Mouse (Mus musculus) embryonic fibroblast, embryonic 13.5 days (primary cell): Measurements from ENCODE around the gene Zfp784. TPM values are rescaled to one million over a fixed set of nuclear protein-coding genes. Genes with fewer than 3 reads are reported as not detected.

Source experiments
- H3K27ac ChIP-seq: 2 replicates; pipeline ENCODE4 v1.5.1; 2012; ENCODE audit warnings: low read length, control low read depth, inconsistent platforms; ENCODE audit not compliant: insufficient read depth
- H3K4me1 ChIP-seq: 2 replicates; pipeline ENCODE4 v1.6.1; 2011; ENCODE audit warnings: low read length; ENCODE audit not compliant: control insufficient read depth, insufficient read depth
- H3K4me3 ChIP-seq: 2 replicates; pipeline ENCODE4 v1.5.1; 2011; ENCODE audit warnings: mild to moderate bottlenecking, control low read depth, low read length; ENCODE audit not compliant: insufficient read depth
- CTCF ChIP-seq: IDR thresholded peaks from 2 replicates; pipeline ENCODE4 v1.5.1; 2011; ENCODE audit warnings: mild to moderate bottlenecking, control low read depth, low read length, moderate library complexity, borderline replicate concordance; ENCODE audit not compliant: insufficient read depth
- POLR2A ChIP-seq: IDR thresholded peaks from 2 replicates; pipeline ENCODE4 v1.6.1; 2011; ENCODE audit warnings: low read depth, mild to moderate bottlenecking, control low read depth, low read length, moderate library complexity
- polyA plus RNA-seq: library from polyadenylated mRNA; stranded (reverse); fragments of >200 nt; gene quantifications from 2 replicates; pipeline ENCODE4 v1.2.4, GENCODE M21; 2011; ENCODE audit warnings: low read depth; ENCODE audit not compliant: missing spikeins, insufficient read length

Gene Zfp784
- polyA plus RNA-seq, 1 experiment = 2.2 TPM

DNA sequence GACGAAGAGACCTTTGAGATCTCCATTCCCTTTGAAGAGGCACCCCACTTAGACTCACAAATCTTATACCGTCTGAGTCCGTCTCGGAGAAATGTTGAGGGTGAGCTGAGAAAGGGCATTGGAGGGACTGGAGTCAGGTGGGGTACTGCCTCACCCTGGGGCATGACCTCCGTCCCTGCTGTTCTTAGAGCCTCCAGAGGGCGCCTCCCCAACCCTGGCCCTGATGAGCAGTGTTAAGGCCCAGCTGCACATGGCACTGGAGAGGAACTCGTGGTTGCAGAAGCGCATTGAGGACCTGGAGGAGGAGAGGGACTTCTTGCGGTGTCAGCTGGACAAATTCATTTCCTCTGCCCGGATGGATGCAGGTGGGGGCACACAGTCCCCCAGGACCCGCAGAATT is 19.6 kb upstream of the Zfp784 start:
- TF ChIP-seq POLR2A = no peak
- TF ChIP-seq CTCF = no peak
- Histone ChIP-seq H3K4me3 (no peak overlapping the region), H3K27ac (no peak overlapping the region), H3K4me1 (no peaks in the 10 kb centered on the region)

DNA sequence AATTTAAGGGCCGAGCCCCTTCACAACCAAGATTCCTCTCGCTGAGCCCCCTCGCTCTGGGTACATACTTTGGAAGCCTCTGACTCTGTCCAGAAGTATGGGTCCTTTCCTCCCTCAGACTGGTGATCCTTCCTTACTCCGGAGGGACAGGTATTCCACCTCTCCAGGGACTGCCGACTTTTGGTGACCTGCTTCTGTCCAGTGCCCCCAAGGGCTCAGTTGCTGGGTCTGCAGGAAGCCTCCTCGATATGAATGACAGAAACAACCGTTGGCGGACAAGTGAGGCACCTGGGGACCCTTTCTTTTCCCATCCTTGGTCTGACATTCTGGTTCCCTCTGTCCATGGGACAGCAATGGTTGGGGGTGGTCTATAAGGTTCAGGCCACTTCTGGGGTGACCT is 19.1 kb upstream of the Zfp784 start:
- H3K4me1 ChIP-seq = no peaks in the 10 kb centered on the region
- no peak overlapping the region for H3K4me3 ChIP-seq
- no peak overlapping the region for H3K27ac ChIP-seq
- TF ChIP-seq CTCF (no peak), POLR2A (no peak)

DNA sequence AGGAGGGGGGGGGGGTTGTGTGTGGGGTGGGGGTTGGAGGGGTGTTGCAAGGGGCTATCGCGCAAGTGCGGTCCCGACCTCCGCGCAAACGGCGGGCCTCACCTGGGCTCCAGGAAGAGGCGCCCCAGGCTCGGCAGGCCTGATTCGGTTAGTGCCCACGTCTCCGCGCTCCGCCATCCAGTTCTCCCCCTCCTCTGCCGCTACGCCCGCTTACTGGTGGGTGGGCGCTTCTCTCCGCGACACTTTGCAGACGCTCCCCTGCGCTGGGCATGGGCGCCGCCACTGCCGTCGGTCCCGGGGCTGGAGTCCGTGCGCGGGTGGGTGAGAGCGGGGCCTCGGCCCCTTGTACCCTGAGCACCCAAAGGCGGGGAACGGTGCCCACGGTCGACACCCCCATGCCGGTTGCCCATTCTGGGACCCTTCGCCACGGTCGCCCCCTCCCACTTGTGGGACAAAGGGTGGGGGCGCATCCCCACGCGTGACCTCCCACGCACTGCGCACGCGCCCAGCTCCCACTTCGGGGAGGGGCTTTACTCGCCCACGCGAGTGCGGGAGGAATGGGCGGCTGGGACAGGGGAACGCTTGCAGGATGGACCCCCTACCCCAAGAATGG is 18.5 kb upstream of the Zfp784 start:
- no peak overlapping the region for H3K27ac ChIP-seq

DNA sequence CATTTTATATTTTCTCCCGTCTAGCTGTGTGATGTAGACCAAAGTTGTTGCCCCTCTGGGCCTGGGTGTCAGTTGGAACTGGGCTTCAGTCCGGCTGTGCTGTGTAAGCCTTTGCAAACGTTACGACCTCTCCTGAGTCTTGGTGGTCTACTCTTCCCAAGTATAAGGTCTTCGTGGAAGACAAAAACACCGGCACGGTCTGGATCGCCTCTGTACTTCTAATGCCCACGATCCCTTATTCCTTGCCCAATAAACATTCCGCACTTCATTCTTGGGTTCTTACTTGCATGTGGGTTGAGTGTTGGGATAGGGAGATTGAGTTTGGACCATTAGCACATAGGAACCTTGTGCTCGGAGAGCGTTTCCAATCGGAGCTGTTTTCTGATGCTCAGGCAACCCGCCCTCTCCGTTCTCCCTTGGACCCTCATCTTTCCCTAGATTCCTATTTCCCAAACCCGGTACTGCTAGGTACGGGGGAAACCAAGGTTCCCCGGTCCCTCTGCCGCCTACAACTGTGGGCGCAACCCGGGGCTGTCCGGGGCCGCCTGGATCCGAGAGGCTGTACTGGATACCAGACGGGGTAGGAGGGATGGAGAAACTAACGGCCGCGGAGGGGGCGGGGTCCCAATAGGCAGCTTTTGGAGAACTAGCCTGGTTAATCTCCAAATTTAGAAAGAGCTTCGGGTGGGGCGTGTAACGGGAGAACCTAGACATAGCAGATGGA is 15.4 kb upstream of the Zfp784 start:
- Histone ChIP-seq H3K27ac (no peak overlapping the region), H3K4me3 (peak overlapping the region; percentile 14; the same call in 1 of the 2 replicates), H3K4me1 (no peaks in the 10 kb centered on the region)
- TF ChIP-seq POLR2A (peak; percentile 54), CTCF (no peak)

More for the DNA sequence above, 18.5 kb upstream of the Zfp784 start:
- no peaks in the 10 kb centered on the region for H3K4me1 ChIP-seq
- TF ChIP-seq CTCF (no peak), POLR2A (no peak)
- no peak overlapping the region for H3K4me3 ChIP-seq

DNA sequence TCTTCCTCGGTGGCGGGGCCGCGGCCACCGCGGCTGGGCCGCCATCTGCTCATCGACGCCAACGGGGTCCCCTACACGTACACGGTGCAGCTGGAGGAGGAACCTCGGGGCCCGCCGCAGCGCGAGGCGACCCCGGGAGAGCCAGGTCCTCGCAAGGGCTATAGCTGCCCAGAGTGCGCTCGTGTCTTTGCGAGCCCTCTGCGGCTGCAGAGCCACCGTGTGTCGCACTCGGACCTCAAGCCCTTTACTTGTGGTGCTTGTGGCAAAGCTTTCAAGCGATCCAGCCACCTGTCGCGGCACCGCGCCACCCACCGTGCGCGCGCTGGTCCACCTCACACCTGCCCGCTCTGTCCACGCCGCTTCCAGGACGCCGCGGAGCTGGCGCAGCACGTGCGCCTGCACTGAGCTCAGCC is 14.7 kb upstream of the Zfp784 start:
- H3K27ac ChIP-seq = no peak overlapping the region
- H3K4me1 ChIP-seq = no peaks in the 10 kb centered on the region
- TF ChIP-seq POLR2A (0 out of 2 replicates have a peak, but pooled peaks have one; percentile 16), CTCF (no peak)
- H3K4me3 ChIP-seq = peak overlapping the region; percentile 61

DNA sequence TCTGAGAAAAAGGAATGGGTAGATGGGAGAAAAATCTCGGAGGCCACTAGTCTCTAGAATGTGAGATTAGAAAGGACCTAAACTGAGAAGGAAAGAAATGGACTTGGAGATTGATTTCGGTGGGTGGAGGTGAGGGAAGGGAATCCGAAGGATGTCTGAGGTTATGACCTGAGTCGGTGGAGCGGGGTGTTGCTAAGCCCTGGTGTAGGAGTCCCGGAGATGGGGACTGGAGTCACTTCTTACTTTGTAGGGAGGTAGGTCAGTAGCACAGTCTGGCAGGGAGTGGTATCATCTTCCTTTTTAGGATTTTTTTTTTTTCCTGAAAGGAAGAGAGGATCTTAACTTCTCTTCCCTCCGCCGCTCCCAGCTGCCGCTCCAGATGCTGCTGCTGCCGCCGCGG is 14.2 kb upstream of the Zfp784 start:
- Histone ChIP-seq H3K27ac (peak overlapping the region; percentile 21; the same call in 1 of the 2 replicates), H3K4me1 (no peaks in the 10 kb centered on the region), H3K4me3 (peak overlapping the region; percentile 61)
- no peak for TF ChIP-seq CTCF
- peak; percentile 9; the same call in 1 of the 2 replicates for TF ChIP-seq POLR2A

DNA sequence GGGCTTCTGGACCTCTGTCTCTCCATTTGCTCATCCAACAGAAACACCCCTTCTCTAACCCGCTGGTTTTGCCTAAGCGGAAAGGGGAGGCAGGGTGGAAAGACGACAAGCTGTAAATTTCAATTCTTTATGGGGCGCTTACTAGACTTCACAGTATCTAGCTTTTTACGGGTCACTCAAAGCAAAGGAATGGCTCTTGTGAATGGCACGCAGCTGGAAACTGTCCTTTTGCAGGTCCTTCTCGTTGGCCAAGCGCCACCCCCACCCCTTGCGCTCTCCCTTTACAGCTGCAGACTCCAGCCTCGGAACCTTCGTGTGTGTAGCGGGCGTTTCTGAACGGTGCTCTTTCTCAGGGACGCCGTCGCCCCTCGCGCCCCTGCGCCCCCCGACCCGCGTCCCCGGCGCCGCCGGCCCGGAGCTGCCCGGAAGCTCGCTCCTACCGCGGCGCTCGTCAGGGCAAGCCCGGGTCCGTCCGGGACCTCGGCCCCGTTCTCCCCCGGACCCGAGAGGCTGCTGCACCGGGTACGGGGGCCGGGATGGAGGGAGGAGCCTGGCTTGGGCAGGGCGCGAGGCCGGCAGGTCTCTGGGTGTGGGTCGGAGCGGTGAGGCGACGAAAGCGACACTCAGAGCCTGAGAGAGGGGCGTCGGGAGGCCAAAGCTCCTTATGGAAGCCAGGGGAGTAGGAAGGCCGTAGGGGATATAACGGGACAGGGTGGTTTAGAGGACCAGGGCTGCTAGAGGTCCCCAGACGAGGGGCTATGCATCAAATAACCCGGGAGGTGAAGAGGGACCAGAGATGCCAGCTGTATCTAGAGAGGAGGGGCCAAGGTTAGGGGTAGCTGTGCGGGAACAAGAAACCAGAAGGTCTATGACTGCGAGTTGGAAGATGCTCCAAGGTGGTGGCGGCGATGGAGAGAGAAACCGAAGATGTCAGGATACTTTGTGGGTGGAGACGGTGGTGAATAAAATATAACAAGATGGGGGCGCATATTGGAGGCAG is 13.2 kb upstream of the Zfp784 start, which contains the start of gene Zfp580:
Gene Zfp580 (plus strand): TSS at position 346 of the 1,000 bp plus-strand sequence.
- H3K4me3 ChIP-seq = peak within 1 kb of the TSS; percentile 61
- TF ChIP-seq CTCF (no peak), POLR2A (peak; percentile 78)
- H3K27ac ChIP-seq = peak within 1 kb of the TSS; percentile 21
- H3K4me1 ChIP-seq = no peaks in the 10 kb centered on the region

DNA sequence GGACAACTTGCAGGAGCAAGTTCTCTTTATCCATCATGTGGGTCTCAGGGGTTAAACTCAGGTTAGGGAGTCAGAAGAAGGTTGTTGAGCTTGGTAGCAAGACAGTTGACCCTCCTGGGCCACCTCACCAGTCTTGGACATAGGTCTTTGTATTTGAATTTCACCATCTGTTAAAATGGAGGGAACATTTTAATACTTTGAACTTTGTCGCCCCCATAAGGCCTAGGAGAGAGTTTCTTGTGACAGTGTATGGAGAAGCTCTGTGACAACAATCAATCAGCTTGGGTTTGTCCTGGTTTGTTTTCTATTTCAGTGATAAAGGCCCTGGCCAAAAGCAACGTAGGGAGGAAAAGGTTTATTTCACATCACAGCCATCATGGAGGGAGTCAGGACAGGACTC is 9.1 kb upstream of the Zfp784 start:
- no peaks in the 10 kb centered on the region for H3K4me1 ChIP-seq
- no peak overlapping the region for H3K27ac ChIP-seq
- no peak for TF ChIP-seq POLR2A
- no peak overlapping the region for H3K4me3 ChIP-seq

DNA sequence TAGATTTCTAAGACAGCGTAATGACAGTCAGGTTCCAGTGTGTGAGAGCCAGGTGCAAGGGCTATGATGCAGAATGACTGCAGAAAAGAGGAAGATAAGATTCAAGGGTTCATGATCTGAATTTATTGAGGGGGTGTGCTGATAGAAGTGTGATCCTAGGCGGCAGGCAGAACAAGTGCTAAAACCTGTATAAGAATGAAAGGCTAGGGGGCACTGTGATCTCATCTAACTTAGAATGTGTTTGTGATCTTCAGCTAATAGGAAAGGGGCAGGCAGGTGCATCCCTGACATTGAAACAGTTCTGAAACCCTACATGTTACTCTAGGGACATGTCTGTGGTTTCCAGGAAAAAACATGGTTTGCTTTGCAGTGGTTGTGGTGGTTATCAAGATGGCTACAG is 7.9 kb upstream of the Zfp784 start:
- TF ChIP-seq POLR2A = no peak
- no peak for TF ChIP-seq CTCF
- H3K27ac ChIP-seq = no peak overlapping the region
- no peak overlapping the region for H3K4me3 ChIP-seq
- H3K4me1 ChIP-seq = no peaks in the 10 kb centered on the region

DNA sequence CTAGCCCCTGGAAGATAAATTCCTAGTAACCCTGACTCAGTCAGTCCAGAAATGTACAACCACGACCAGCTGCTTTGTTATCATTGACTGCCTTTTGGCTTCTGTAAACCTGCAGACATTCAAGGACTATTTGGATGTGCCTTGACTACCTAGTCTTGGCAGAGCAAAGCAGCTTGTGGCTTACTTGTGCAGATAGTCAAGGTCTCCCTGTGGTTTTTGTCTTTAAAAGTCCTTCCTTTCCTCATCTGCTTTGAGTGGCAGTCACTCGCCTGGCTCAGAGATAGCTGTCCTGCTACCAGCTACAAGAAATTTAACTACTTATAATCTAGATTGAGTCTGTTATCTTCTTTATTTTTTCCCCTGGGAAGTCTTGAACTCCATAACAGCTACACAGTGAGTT is 6.7 kb upstream of the Zfp784 start:
- no peak overlapping the region for H3K27ac ChIP-seq

More for the DNA sequence above, 6.7 kb upstream of the Zfp784 start:
- TF ChIP-seq POLR2A = no peak
- TF ChIP-seq CTCF = no peak
- Histone ChIP-seq H3K4me3 (no peak overlapping the region), H3K4me1 (no peaks in the 10 kb centered on the region)
